Mouse (Mus musculus) liver, embryonic 14.5 days (tissue): ENCODE results near the gene Gm17581. TPM values are rescaled to one million over a fixed set of nuclear protein-coding genes. Genes with fewer than 3 reads are reported as not detected.

Source experiments
- ATAC-seq: fragments of 200-750 bp; cut with Nextera tagmentation; 2 replicates; pipeline ENCODE4 v1.8.0; 2017; ENCODE audit warnings: moderate number of reproducible peaks, mild to moderate bottlenecking, moderate library complexity; ENCODE audit not compliant: insufficient read depth
- DNase-seq, 3 experiments: peaks; one replicate each; pipeline ENCODE4 v3.0.0-alpha.2; 2012 to 2013; ENCODE audit warnings: low read depth in 3 of 3, low spot score in 3 of 3
- H3K27ac ChIP-seq: fragments of 300-500 bp; sonication (generic); 2 replicates; pipeline ENCODE4 v1.5.1; 2014; ENCODE audit warnings: moderate library complexity, mild to moderate bottlenecking, control low read depth, inconsistent platforms
- H3K27me3 ChIP-seq: fragments of 300-500 bp; sonication (generic); 2 replicates; pipeline ENCODE4 v1.6.1; 2014; ENCODE audit warnings: mild to moderate bottlenecking, low read length, moderate library complexity; ENCODE audit not compliant: control insufficient read depth, insufficient read depth
- H3K36me3 ChIP-seq: fragments of 300-500 bp; sonication (generic); replicated peaks from 2 replicates; pipeline ENCODE4 v1.6.1; 2014; ENCODE audit warnings: low read depth; ENCODE audit not compliant: control insufficient read depth, insufficient read depth
- H3K4me1 ChIP-seq, 2 experiments: fragments of 200-500 bp in 1 of 2; fragments of 300-500 bp in 1 of 2; sonication (generic) in 1 of 2; replicated peaks; 2 replicates each; pipeline ENCODE4 v1.6.1; 2012 to 2014; ENCODE audit warnings: antibody characterized with exemption in 1 of 2, inconsistent platforms in 1 of 2, low read length in 1 of 2; ENCODE audit not compliant: control insufficient read depth in 2 of 2, insufficient read depth in 2 of 2
- H3K4me2 ChIP-seq: fragments of 300-500 bp; sonication (generic); 2 replicates; pipeline ENCODE4 v1.6.1; 2014; ENCODE audit warnings: low read depth, mild to moderate bottlenecking, control low read depth, moderate library complexity
- H3K4me3 ChIP-seq, 2 experiments: fragments of 200-500 bp in 1 of 2; fragments of 300-500 bp in 1 of 2; sonication (generic) in 1 of 2; 2 replicates each; pipeline ENCODE4 v1.5.1; 2012 to 2014; ENCODE audit warnings: low read depth in 2 of 2, low read length in 2 of 2, mild to moderate bottlenecking in 2 of 2, control low read depth in 1 of 2, inconsistent platforms in 1 of 2, moderate library complexity in 1 of 2; ENCODE audit not compliant: insufficient read depth in 1 of 2
- H3K9ac ChIP-seq: fragments of 300-500 bp; sonication (generic); replicated peaks from 2 replicates; pipeline ENCODE4 v1.6.1; 2014; ENCODE audit warnings: mild to moderate bottlenecking, control low read depth, moderate library complexity
- H3K9me3 ChIP-seq: fragments of 300-500 bp; sonication (generic); 2 replicates; pipeline ENCODE4 v1.6.1; 2016; ENCODE audit warnings: low read length, mixed read lengths; ENCODE audit not compliant: control insufficient read depth
- CTCF ChIP-seq: IDR thresholded peaks from 2 replicates; pipeline ENCODE4 v1.5.1; 2016; ENCODE audit warnings: antibody characterized with exemption, low read depth, control low read depth
- EP300 ChIP-seq: IDR thresholded peaks from 2 replicates; pipeline ENCODE4 v1.6.1; 2016; ENCODE audit warnings: antibody characterized with exemption, low read depth
- WGBS: fragments of 180-500 bp; shearing (Covaris S2); extraction: QIAGEN DNeasy Blood & Tissue Kit; methylation state at CpG from one replicate; pipeline ENCODE4 v1.1.7; 2014; ENCODE audit not compliant: insufficient replicate concordance; 5-methylcytosine and 5-hydroxymethylcytosine counted together
- polyA plus RNA-seq, 2 experiments: library from polyadenylated mRNA; depleted of rRNA in 1 of 2; stranded (reverse) in 1 of 2; unstranded in 1 of 2; fragments of >200 nt; fragmentation: Nextera tagmentation in 1 of 2; extraction: Ambion mirVana in 1 of 2; gene quantifications; 2 replicates each; pipeline versions ENCODE4 v1.2.1 to v1.2.3; 2012 to 2014

Gene Gm17581
- polyA plus RNA-seq, 2 experiments = not detected

DNA sequence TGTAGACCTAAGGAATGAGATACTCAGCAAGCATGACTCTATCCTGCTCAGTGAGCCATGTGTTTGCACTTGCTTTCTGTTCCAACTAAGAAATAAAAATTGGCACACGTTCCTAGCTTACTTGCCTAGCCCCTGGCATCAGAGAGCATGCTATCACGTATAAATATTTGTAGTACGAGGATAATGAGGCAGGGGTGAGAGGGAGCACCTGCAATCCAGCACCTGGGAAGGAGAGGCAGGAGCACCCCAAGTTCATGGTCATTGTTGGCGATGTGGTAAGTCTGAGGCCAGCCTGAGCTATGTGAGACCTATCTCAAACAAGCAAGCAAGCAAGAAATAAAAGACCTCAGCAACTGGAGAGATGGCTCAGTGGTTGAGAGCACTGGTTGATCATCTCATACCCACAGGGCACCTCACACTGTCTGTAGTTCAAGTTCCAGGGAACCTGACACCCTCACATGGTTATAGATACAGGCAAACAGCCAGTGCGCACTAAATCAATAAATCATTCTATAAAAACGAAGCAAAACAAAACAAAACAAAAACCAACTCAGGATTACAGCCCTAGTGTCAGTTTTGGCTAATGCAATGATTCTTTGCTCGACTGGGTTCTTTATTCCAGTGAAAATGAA, 7.8 kb downstream of the Gm17581 start:
- ATAC-seq (no peak), DNase-seq (no peak)
- no peaks in the 10 kb centered on the region for H3K27me3 ChIP-seq
- H3K36me3 ChIP-seq = no peaks in the 10 kb centered on the region
- H3K4me1 ChIP-seq = peaks cover 4 to 5% of the 10 kb centered on the region in 2 experiments; a peak in 1 of 4 replicates
- no peak overlapping the region for H3K27ac ChIP-seq
- no peaks in the 10 kb centered on the region for H3K9me3 ChIP-seq
- peak overlapping the region; percentile 87 for H3K4me2 ChIP-seq
- no peak overlapping the region for H3K9ac ChIP-seq
- TF ChIP-seq EP300 = no peak
- no peak for TF ChIP-seq CTCF
- no peak overlapping the region; a peak in 1 of 4 replicates for H3K4me3 ChIP-seq
- WGBS = 70% methylated on average over 7 of the region's 7 CpGs

DNA sequence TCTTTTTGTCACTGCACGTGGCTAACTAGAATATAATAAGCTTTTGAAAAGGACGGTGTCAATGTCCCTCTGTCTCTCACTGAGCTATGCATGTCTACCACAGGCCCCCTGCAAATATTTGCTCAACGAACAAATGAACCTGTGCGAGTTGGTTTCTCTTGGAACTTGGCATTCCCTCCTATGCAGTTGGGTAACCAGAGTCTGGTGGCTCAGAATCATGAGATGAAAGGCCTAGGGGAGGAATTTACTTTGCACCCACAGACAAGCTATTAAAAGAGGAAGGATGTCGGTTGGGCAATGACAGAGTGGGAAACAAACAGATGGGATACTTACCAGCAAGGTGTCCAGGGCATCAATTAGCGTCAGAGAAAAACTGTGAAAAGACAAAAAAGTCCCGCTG, 9.4 kb downstream of the Gm17581 start:
- no peaks in the 10 kb centered on the region for H3K27me3 ChIP-seq
- H3K27ac ChIP-seq = no peak overlapping the region
- H3K36me3 ChIP-seq = no peaks in the 10 kb centered on the region
- no peak for TF ChIP-seq CTCF
- TF ChIP-seq EP300 = no peak
- no peak overlapping the region for H3K4me3 ChIP-seq
- no peak overlapping the region for H3K9ac ChIP-seq
- DNase-seq (no peak), ATAC-seq (no peak)
- 56% methylated on average over 7 of the region's 7 CpGs for WGBS
- no peaks in the 10 kb centered on the region for H3K9me3 ChIP-seq
- H3K4me1 ChIP-seq = peaks cover 4 to 5% of the 10 kb centered on the region in 2 experiments; a peak in 1 of 4 replicates
- no peak overlapping the region for H3K4me2 ChIP-seq

DNA sequence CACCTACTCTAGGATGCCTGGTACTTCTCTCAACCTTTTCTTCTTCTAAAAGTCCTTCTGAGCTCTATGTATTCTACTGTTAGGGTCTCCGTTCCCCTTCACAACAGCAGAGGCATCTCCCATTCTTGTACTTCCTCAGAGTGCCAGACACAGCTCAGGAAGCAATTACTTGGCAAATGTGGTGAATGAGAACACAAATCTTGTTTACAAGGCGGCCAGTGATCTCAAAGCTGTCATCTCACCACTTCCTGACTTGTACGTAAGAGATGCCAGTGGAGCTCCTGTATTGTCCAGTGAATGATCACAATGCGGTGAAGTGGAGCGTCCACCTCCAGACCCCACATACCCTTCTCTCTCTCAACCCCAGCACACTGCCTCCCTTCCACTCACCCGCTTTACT, 11.1 kb downstream of the Gm17581 start:
- Histone ChIP-seq H3K9me3 (no peaks in the 10 kb centered on the region), H3K27ac (no peak overlapping the region), H3K27me3 (no peaks in the 10 kb centered on the region), H3K4me1 (peaks cover 1 to 5% of the 10 kb centered on the region in 2 experiments; a peak in 1 of 4 replicates), H3K36me3 (no peaks in the 10 kb centered on the region), H3K4me3 (no peak overlapping the region), H3K4me2 (no peak overlapping the region), H3K9ac (no peak overlapping the region)
- ATAC-seq (no peak), DNase-seq (no peak)
- WGBS = 51% methylated on average over 6 of the region's 6 CpGs
- TF ChIP-seq EP300 (no peak), CTCF (no peak)

GRCm38 (mm10) chr2:155724036-155724435, 11.6 kb downstream of the Gm17581 start:
- Histone ChIP-seq H3K4me1 (peaks cover 0 to 5% of the 10 kb centered on the region in 2 experiments; a peak in 1 of 4 replicates), H3K4me2 (no peak overlapping the region), H3K27me3 (no peaks in the 10 kb centered on the region), H3K9me3 (no peaks in the 10 kb centered on the region), H3K27ac (no peak overlapping the region), H3K4me3 (no peak overlapping the region), H3K9ac (no peak overlapping the region), H3K36me3 (no peaks in the 10 kb centered on the region)
- ATAC-seq = no peak
- TF ChIP-seq CTCF (no peak), EP300 (no peak)
- DNase-seq = no peak
- 45% methylated on average over 5 of the region's 5 CpGs for WGBS

DNA sequence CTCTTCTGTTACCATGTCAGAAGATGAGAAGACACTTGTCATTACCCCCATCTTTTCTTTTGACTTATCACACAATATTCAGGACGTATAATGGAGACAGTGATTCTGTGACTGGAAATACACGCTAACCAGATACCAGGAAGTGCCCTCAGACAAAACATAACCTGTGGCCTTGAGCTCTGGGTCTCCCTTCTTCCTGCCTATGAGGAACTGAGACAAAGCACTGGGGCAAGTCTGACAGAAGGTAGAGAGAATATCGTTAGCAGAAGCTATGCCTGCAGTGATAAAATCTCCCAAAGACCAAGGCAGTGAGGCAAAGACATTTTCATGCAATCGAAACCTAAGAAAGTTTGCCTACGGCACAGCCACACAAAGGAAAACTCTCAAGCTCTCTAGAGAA, 15.1 kb downstream of the Gm17581 start:
- ATAC-seq (no peak), DNase-seq (no peak)
- Histone ChIP-seq H3K4me1 (no peaks in the 10 kb centered on the region), H3K9me3 (no peaks in the 10 kb centered on the region), H3K36me3 (no peaks in the 10 kb centered on the region), H3K9ac (no peak overlapping the region), H3K4me2 (no peak overlapping the region), H3K27me3 (no peaks in the 10 kb centered on the region), H3K4me3 (no peak overlapping the region), H3K27ac (no peak overlapping the region)
- WGBS = 58% methylated on average over 5 of the region's 5 CpGs
- TF ChIP-seq CTCF = no peak
